Mouse (Mus musculus) stomach, postnatal 0 days (tissue): ENCODE measurements around the gene Tmem168.

ENCODE experiments used
- CTCF ChIP-seq: IDR thresholded peaks from 2 replicates; pipeline ENCODE4 v1.5.1; 2016; ENCODE audit warnings: antibody characterized with exemption, low read depth, mild to moderate bottlenecking, moderate library complexity
- EP300 ChIP-seq: optimal IDR thresholded peaks from 2 replicates; pipeline ENCODE3; 2016; ENCODE audit warnings: antibody characterized with exemption

DNA sequence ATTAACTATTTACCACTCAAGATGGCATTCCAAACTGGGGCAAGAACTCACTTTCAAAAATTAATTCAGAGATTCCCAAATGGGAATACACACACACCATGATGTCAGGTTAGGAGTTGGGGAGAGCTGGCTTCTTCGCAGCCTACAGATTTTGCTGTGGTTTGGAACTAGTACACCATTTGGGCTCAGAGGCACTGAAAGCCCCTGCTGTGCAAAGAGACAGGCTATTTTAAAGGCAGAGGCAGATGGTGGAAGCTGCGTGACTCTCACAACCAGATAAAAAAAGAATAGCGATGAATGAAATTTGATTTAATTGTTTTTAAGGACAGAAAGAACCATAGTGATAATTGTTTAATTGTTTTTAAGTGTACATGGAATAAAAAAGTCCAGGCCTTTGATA, 66.1 kb downstream of the Tmem168 start:
- TF ChIP-seq CTCF (no peak), EP300 (no peak)
